Mouse (Mus musculus): ENCODE data around the gene Camta1. TPM values are rescaled to one million over a fixed set of nuclear protein-coding genes. Genes with fewer than 3 reads are reported as not detected.

Gene Camta1
- total and polyA plus RNA-seq, 2 experiments from 2014 or later: 127 to 145 TPM

- peaks cover 4% of the 10 kb centered on the region; the same call in 1 of the 2 replicates for H3K36me3 ChIP-seq (ENCODE audit: insufficient read depth, low read length)
- H3K4me2 ChIP-seq (ENCODE audit: low read depth, low read length): peak overlapping the region; percentile 82
- WGBS: 40% methylated on average over 16 of the region's 16 CpGs
- no peak for DNase-seq (ENCODE audit: low spot score)
- peaks cover 24% of the 10 kb centered on the region for H3K4me1 ChIP-seq (ENCODE audit: insufficient read depth, low read length)
- H3K9ac ChIP-seq (replicated peaks; ENCODE audit: low read length): peak overlapping the region; percentile 74
- peak overlapping the region; percentile 99 for H3K27ac ChIP-seq
- no peaks in the 10 kb centered on the region for H3K9me3 ChIP-seq (ENCODE audit: low read length)
- no peaks in the 10 kb centered on the region for H3K27me3 ChIP-seq (ENCODE audit: insufficient read depth, low read length)
- no peak for TF ChIP-seq CTCF (IDR thresholded peaks at IDR 0.05; ENCODE audit: low read depth)
- no peak for ATAC-seq
- H3K4me3 ChIP-seq (ENCODE audit: low read length): no peak overlapping the region
Measured at GRCm38 (mm10) chr4:151129725-151130557, 731.7 kb downstream of the Camta1 start.

GRCm38 (mm10) chr4:151128641-151129541 is 732.8 kb downstream of the Camta1 start:
- H3K36me3 ChIP-seq (ENCODE audit: insufficient read depth, low read length): peaks cover 4% of the 10 kb centered on the region; the same call in 1 of the 2 replicates
- H3K4me1 ChIP-seq (ENCODE audit: insufficient read depth, low read length): peaks cover 24% of the 10 kb centered on the region
- peak overlapping the region; percentile 99 for H3K27ac ChIP-seq
- H3K9me3 ChIP-seq (ENCODE audit: low read length): no peaks in the 10 kb centered on the region
- H3K4me2 ChIP-seq (ENCODE audit: low read depth, low read length): peak overlapping the region; percentile 82
- peak; percentile 53 for TF ChIP-seq CTCF (IDR thresholded peaks at IDR 0.05; ENCODE audit: low read depth)
- ATAC-seq (peak; percentile 87), DNase-seq (ENCODE audit: low spot score) (peak; percentile 98)
- H3K27me3 ChIP-seq (ENCODE audit: insufficient read depth, low read length): no peaks in the 10 kb centered on the region
- peak overlapping the region; percentile 42 for H3K4me3 ChIP-seq (ENCODE audit: low read length)
- H3K9ac ChIP-seq (replicated peaks; ENCODE audit: low read length): peak overlapping the region; percentile 74
- WGBS: under 1% methylated on average over 69 of the region's 69 CpGs

GRCm38 (mm10) chr4:151127636-151128548 is 733.8 kb downstream of the Camta1 start:
- peaks cover 4% of the 10 kb centered on the region for H3K36me3 ChIP-seq (ENCODE audit: insufficient read depth, low read length)
- H3K4me3 ChIP-seq (ENCODE audit: low read length): peak overlapping the region; percentile 42
- peak overlapping the region; percentile 99 for H3K27ac ChIP-seq
- no peaks in the 10 kb centered on the region for H3K27me3 ChIP-seq (ENCODE audit: insufficient read depth, low read length)
- ATAC-seq (peak; percentile 55), DNase-seq (ENCODE audit: low spot score) (peak; percentile 52)
- H3K9me3 ChIP-seq (ENCODE audit: low read length): no peaks in the 10 kb centered on the region
- H3K4me2 ChIP-seq (ENCODE audit: low read depth, low read length): peak overlapping the region; percentile 82
- no peak for TF ChIP-seq CTCF (IDR thresholded peaks at IDR 0.05; ENCODE audit: low read depth)
- peaks cover 24% of the 10 kb centered on the region for H3K4me1 ChIP-seq (ENCODE audit: insufficient read depth, low read length)
- peak overlapping the region; percentile 74 for H3K9ac ChIP-seq (replicated peaks; ENCODE audit: low read length)
- 3% methylated on average over 10 of the region's 10 CpGs for WGBS

- Histone ChIP-seq H3K4me3 (ENCODE audit: low read length) (no peak overlapping the region), H3K4me1 (ENCODE audit: insufficient read depth, low read length) (no peaks in the 10 kb centered on the region), H3K9me3 (ENCODE audit: low read length) (no peaks in the 10 kb centered on the region), H3K36me3 (ENCODE audit: insufficient read depth, low read length) (no peaks in the 10 kb centered on the region; the same call in 1 of the 2 replicates), H3K9ac (replicated peaks; ENCODE audit: low read length) (no peak overlapping the region), H3K4me2 (ENCODE audit: low read depth, low read length) (no peak overlapping the region), H3K27me3 (ENCODE audit: insufficient read depth, low read length) (no peaks in the 10 kb centered on the region), H3K27ac (no peak overlapping the region)
- DNase-seq (ENCODE audit: low spot score) (no peak), ATAC-seq (no peak)
- no peak for TF ChIP-seq CTCF (IDR thresholded peaks at IDR 0.05; ENCODE audit: low read depth)
- 79% methylated on average over 3 of the region's 3 CpGs for WGBS
Measured at GRCm38 (mm10) chr4:151118883-151119282, 742.8 kb downstream of the Camta1 start.

- ATAC-seq (no peak), DNase-seq (ENCODE audit: low spot score) (no peak)
- no peak for TF ChIP-seq CTCF (IDR thresholded peaks at IDR 0.05; ENCODE audit: low read depth)
- no peaks in the 10 kb centered on the region for H3K4me1 ChIP-seq (ENCODE audit: insufficient read depth, low read length)
- no peak overlapping the region for H3K27ac ChIP-seq
- WGBS: 89% methylated on average over 7 of the region's 7 CpGs
- no peaks in the 10 kb centered on the region for H3K27me3 ChIP-seq (ENCODE audit: insufficient read depth, low read length)
- no peak overlapping the region for H3K9ac ChIP-seq (replicated peaks; ENCODE audit: low read length)
- no peaks in the 10 kb centered on the region for H3K36me3 ChIP-seq (ENCODE audit: insufficient read depth, low read length)
- no peak overlapping the region for H3K4me2 ChIP-seq (ENCODE audit: low read depth, low read length)
- no peaks in the 10 kb centered on the region for H3K9me3 ChIP-seq (ENCODE audit: low read length)
- no peak overlapping the region for H3K4me3 ChIP-seq (ENCODE audit: low read length)
Measured at GRCm38 (mm10) chr4:151114574-151114973, 747.1 kb downstream of the Camta1 start.

- DNase-seq (ENCODE audit: low spot score) (no peak), ATAC-seq (no peak)
- Histone ChIP-seq H3K4me2 (ENCODE audit: low read depth, low read length) (no peak overlapping the region), H3K27me3 (ENCODE audit: insufficient read depth, low read length) (no peaks in the 10 kb centered on the region), H3K27ac (no peak overlapping the region), H3K9ac (replicated peaks; ENCODE audit: low read length) (no peak overlapping the region), H3K4me1 (ENCODE audit: insufficient read depth, low read length) (no peaks in the 10 kb centered on the region), H3K9me3 (ENCODE audit: low read length) (no peaks in the 10 kb centered on the region), H3K4me3 (ENCODE audit: low read length) (no peak overlapping the region), H3K36me3 (ENCODE audit: insufficient read depth, low read length) (no peaks in the 10 kb centered on the region)
- WGBS: 65% methylated on average over 8 of the region's 8 CpGs
- no peak for TF ChIP-seq CTCF (IDR thresholded peaks at IDR 0.05; ENCODE audit: low read depth)
Measured at GRCm38 (mm10) chr4:151111226-151111625, 750.5 kb downstream of the Camta1 start.
